ENCODE assay signal across 33 mouse cellular contexts in the genomic region with DNA sequence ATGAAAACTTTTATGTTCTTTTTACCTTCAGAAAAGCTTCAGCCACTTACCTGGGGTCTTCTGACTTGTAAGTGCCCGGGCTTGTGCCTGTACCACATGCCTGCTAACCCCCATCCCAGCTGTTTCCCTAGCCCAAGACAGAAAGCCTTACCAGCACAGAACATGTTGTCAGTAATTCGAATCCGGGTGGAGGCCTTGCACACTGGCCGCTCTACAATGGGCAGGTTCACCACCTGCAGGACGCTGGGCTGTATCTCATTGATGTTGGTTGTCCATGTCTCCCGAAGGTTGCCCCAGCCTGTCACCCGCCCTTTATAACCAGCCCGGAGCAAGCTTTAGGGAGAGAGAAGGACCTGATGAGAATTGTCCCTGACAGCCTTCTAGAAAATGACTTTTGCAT. TPM values are rescaled to one million over a fixed set of nuclear protein-coding genes. Genes with fewer than 3 reads are reported as not detected.
"Had no signal": no experiment of that assay in that cellular context is flagged by ENCODE, and none has a peak within 500 bp of the region (broad histone marks: within the 10 kb centered on the region; RNA-seq: fewer than 3 reads in every experiment).

No protein-coding gene starts in this region.

- H3K9me3 ChIP-seq: heart, embryonic 12.5 days; heart, embryonic 13.5 days; heart, embryonic 15.5 days; hindbrain, embryonic 10.5 days; hindbrain, embryonic 12.5 days; hindbrain, embryonic 13.5 days; hindbrain, embryonic 15.5 days; intestine, embryonic 15.5 days; kidney, embryonic 15.5 days had no signal

- H3K36me3 ChIP-seq: heart, embryonic 15.5 days; intestine, embryonic 15.5 days had no signal

- H3K27me3 ChIP-seq: heart, embryonic 12.5 days; heart, embryonic 13.5 days; heart, embryonic 15.5 days; hindbrain, embryonic 12.5 days; hindbrain, embryonic 13.5 days; hindbrain, embryonic 15.5 days; intestine, embryonic 15.5 days; kidney, embryonic 15.5 days had no signal

- H3K27ac ChIP-seq: heart, embryonic 13.5 days; heart, embryonic 15.5 days; hindbrain, embryonic 10.5 days; hindbrain, embryonic 12.5 days; hindbrain, embryonic 13.5 days; hindbrain, embryonic 14.5 days; hindbrain, embryonic 15.5 days; hindbrain, postnatal 0 days; intestine, embryonic 15.5 days; kidney, embryonic 15.5 days; kidney, postnatal 0 days; layer of hippocampus, adult 2 months; left cerebral cortex, adult 2 months had no signal

- H3K4me1 ChIP-seq: heart, embryonic 12.5 days; heart, embryonic 13.5 days; heart, embryonic 15.5 days; hindbrain, embryonic 10.5 days; hindbrain, embryonic 12.5 days; hindbrain, embryonic 13.5 days; hindbrain, embryonic 15.5 days; intestine, embryonic 15.5 days; kidney, embryonic 15.5 days had no signal

- H3K4me3 ChIP-seq: heart, embryonic 12.5 days; heart, embryonic 13.5 days; heart, embryonic 15.5 days; hindbrain, embryonic 10.5 days; hindbrain, embryonic 12.5 days; hindbrain, embryonic 13.5 days; hindbrain, embryonic 15.5 days; intestine, embryonic 15.5 days; kidney, embryonic 15.5 days; layer of hippocampus, adult 2 months; left cerebral cortex, adult 2 months had no signal

- DNase-seq: heart, postnatal 10 days; heart, postnatal 14 days; heart, postnatal 36 days; heart, postnatal 4 days; kidney, adult 11 months; kidney, adult 18-20 months; kidney, adult 2 months; kidney, adult 8-10 months; kidney, adult 9 months; kidney, postnatal 10 days; kidney, postnatal 14 days; kidney, postnatal 25 days; kidney, postnatal 36 days; kidney, postnatal 4 days; layer of hippocampus, adult 9-11 months; layer of hippocampus, postnatal 36 days had no signal

RNA-seq across cellular contexts. Expression of a gene that starts 8.0 kb away (rescaled TPM):
- total RNA-seq: heart, postnatal 36 days; hindbrain, postnatal 0 days; layer of hippocampus, adult 18-20 months; layer of hippocampus, postnatal 25 days had no signal
- polyA plus RNA-seq: hindbrain, embryonic 13.5 days; hindbrain, postnatal 0 days; kidney, embryonic 14.5 days had no signal
